ENCODE assay signal across 7 mouse cellular contexts in genomic region chr4:122960321-122961099, GRCm38 (mm10). TPM values are rescaled to one million over a fixed set of nuclear protein-coding genes. Genes with fewer than 3 reads are reported as not detected.
DNase-seq lines count a peak whose midpoint lies in the region; ATAC-seq and TF ChIP-seq lines count a peak whose summit lies in the region.

No protein-coding gene starts in this region.

- ATAC-seq in hindbrain, embryonic 11.5 days (ENCODE audit: low FRiP score) = peak; percentile 53

- peak overlapping the region; percentile 66 for H3K9ac ChIP-seq in hindbrain, embryonic 11.5 days (ENCODE audit: low read depth, low read length)

- peaks cover 2% of the 10 kb centered on the region; the same call in 1 of the 2 replicates for H3K4me1 ChIP-seq in cortical plate, adult 2 months (ENCODE audit: control insufficient read depth, insufficient read depth, low read length)
- peaks cover 9% of the 10 kb centered on the region; the same call in 1 of the 2 replicates for H3K4me1 ChIP-seq in hindbrain, embryonic 11.5 days (replicated peaks; ENCODE audit: control insufficient read depth, insufficient read depth, low read length)

- H3K9me3 ChIP-seq in hindbrain, embryonic 11.5 days (ENCODE audit: control insufficient read depth, low read length) = no peaks in the 10 kb centered on the region

- no peaks in the 10 kb centered on the region for H3K36me3 ChIP-seq in hindbrain, embryonic 11.5 days (ENCODE audit: control insufficient read depth, insufficient read depth, low read length)
- H3K36me3 ChIP-seq in splenic B cell, adult 2 months (ENCODE audit: control insufficient read depth, insufficient read depth, low read length, poor library complexity, severe bottlenecking) = no peaks in the 10 kb centered on the region

- H3K4me3 ChIP-seq in cortical plate, adult 2 months (ENCODE audit: insufficient read depth, low read length) = peak overlapping the region; percentile 39
- peak overlapping the region; percentile 56 for H3K4me3 ChIP-seq in hindbrain, embryonic 11.5 days (ENCODE audit: low read depth, low read length)

- peak overlapping the region; percentile 82 for H3K4me2 ChIP-seq in hindbrain, embryonic 11.5 days (replicated peaks; ENCODE audit: low read depth, low read length)

- no peak for TF ChIP-seq POLR2A in cortical plate, adult 2 months (IDR thresholded peaks at IDR 0.05; ENCODE audit: extremely low read depth, insufficient read depth, low read length)

- peak; percentile 27 for DNase-seq in right cerebral cortex, postnatal 4 days
- DNase-seq in right cerebral cortex, postnatal 14 days = no peak
- DNase-seq in hindbrain, embryonic 11.5 days (ENCODE audit: low spot score) = peak; percentile 73
- peak; percentile 44 for DNase-seq in lung, postnatal 25 days (ENCODE audit: low spot score)
- peak; percentile 41 for DNase-seq in splenic B cell, adult 2 months (ENCODE audit: low read depth, low spot score)
- no peak for DNase-seq in gastrocnemius, postnatal 25 days

- no peaks in the 10 kb centered on the region for H3K27me3 ChIP-seq in hindbrain, embryonic 11.5 days (ENCODE audit: control insufficient read depth, insufficient read depth, low read length)
- no peaks in the 10 kb centered on the region for H3K27me3 ChIP-seq in splenic B cell, adult 2 months (ENCODE audit: control insufficient read depth, insufficient read depth, low read length, poor library complexity, severe bottlenecking)

- under 1% methylated on average over 43 of the region's 43 CpGs for WGBS in hindbrain, embryonic 11.5 days

- H3K27ac ChIP-seq in cortical plate, adult 2 months (ENCODE audit: insufficient read depth, low read length) = peak overlapping the region; percentile 53
- peak overlapping the region; percentile 62; the same call in 1 of the 2 replicates for H3K27ac ChIP-seq in hindbrain, embryonic 11.5 days (ENCODE audit: low read depth, low read length)

- no peak for TF ChIP-seq CTCF in cortical plate, adult 2 months (IDR thresholded peaks at IDR 0.05; ENCODE audit: extremely low read depth, insufficient read depth, low read length)

RNA-seq across cellular contexts. Expression of gene Mfsd2a, which starts 0.5 kb away (rescaled TPM):
- polyA plus RNA-seq in cortical plate, adult 2 months (2012; rRNA removed) = 36.1 and 37.3 TPM in 2 replicates
- 25.2 and 27.0 TPM in 2 replicates for polyA plus RNA-seq in hindbrain, embryonic 11.5 days (2014; fragmentation: Nextera tagmentation; extraction: Ambion mirVana)
- under 1 TPM; 0.24 to 0.26 TPM for total RNA-seq in gastrocnemius, postnatal 25 days (2021)

RNA-seq across cellular contexts. Expression of gene Mycl, which starts 34.9 kb away (rescaled TPM):
- polyA plus RNA-seq in cortical plate, adult 2 months (2012; rRNA removed) = 8.4 and 10.1 TPM in 2 replicates
- polyA plus RNA-seq in hindbrain, embryonic 11.5 days (2014; fragmentation: Nextera tagmentation; extraction: Ambion mirVana) = 76.1 and 92.7 TPM in 2 replicates
- total RNA-seq in gastrocnemius, postnatal 25 days (2021) = under 1 TPM; 0.46 to 0.62 TPM

RNA-seq across cellular contexts. Expression of gene Trit1, which starts 55.9 kb away (rescaled TPM):
- polyA plus RNA-seq in cortical plate, adult 2 months (2012; rRNA removed) = 12.6 and 15.7 TPM in 2 replicates
- polyA plus RNA-seq in hindbrain, embryonic 11.5 days (2014; fragmentation: Nextera tagmentation; extraction: Ambion mirVana) = 24.4 and 26.6 TPM in 2 replicates
- 1 to 10 TPM; 6.7 to 7.6 TPM for total RNA-seq in gastrocnemius, postnatal 25 days (2021)

Comparison
In these comparisons a context has a peak if more than half of its experiments do, and no peak if none do; other contexts are left out.
1. DNase-seq: peak in right cerebral cortex, postnatal 4 days (single experiment), hindbrain, embryonic 11.5 days (single experiment), lung, postnatal 25 days (single experiment) and splenic B cell, adult 2 months (single experiment); none in right cerebral cortex, postnatal 14 days (single experiment) and gastrocnemius, postnatal 25 days (single experiment).